Mouse (Mus musculus) cerebellum, postnatal 25 days (tissue): ENCODE results near the gene Shprh.
A peak's percentile ranks its signal among the peaks of the same experiment; 100 is the strongest.
"Not testable (repeated sequence)": the region's sequence is repeated elsewhere in the genome, so short reads cannot be mapped to it uniquely, and the experiment has no call there.

Experiments
- DNase-seq, 2 experiments: peaks; one replicate each; pipeline ENCODE4 v3.0.0; 2021; ENCODE audit warnings: mixed read lengths in 2 of 2

Shprh gene

DNA sequence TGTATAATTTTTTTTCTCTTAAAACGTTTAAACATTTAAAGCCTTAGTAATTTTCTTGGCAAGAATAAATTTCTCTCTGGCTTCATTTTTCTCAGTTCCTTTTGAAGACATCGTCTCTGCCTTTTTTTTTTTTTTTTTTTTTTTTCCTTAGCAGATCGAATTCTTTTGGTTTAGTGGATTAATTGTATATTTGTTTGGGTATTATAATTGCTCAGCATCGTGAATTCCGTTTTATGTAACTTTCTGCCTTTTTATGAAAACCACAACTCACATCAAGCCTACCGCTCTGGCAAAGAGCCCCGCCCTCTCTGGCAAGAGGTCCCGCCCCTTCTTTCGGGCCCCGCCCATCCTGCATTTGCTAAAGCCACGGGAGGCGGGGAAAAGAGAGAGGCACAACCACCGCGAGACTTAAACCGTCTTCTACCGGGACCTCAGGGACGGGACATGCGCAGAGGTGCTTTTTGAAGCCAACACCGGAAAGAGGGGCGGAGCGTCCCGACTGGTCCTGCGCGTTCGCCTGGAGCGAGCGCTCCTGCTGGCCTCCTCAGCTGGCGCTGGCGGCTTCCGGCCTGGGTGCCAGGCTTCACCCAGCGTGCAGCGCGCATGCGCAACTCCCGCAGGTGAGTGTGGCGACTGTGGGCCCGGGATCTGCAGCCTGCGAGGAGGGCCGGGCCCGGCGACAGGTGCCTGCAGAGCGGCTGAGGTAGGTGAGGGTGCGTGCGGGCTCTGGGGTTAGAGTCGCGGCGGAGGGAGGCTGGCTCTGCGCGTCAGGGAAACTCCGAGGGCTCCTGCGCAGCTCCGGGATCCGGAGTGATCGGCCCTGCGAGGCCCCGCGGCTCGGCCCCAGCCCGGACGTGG lies at the start of gene Shprh:
Shprh (plus strand) TSS at position 544 of the 858 bp plus-strand sequence.
- peak; percentile 95 to 97 for DNase-seq

DNA sequence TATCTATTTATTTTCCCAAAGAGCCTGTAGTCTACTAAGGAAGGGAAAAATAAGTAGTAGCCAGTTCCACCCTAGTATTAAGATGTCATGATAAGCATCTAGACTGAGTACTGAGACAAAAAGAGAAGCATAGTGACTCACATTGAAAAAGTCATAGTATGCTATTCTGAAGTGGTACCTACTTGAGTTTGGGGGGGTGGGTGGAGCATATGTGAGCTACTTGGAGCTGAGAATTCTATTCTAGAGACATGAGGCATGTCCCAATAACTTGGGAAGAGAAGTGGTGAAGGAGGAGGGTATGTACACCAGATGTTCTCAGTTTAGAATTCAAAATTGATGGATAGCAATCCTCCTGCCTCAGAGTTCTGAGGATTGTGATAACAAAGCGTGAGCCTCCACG lies 27.4 kb upstream of the Shprh start:
- DNase-seq, result no peak

DNA sequence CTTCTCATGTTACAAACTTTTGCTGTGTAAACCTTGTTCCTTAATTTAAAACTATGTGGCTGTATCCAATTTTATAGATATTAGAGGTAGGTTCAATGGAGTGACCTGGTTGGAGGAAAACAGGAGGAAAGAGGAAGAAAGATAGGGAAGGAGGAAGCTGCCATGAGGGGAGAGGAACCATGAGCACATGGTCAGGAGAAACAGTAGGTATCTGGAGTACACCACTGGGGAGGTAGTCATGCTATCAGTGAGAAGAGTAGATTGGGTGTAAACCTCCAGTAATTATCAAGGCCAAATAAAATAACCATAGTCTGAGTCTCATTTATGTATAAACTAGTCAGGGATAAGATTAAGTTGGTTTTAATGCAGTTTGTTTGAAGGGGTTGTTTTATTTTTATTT lies 3.6 kb upstream of the Shprh start:
- DNase-seq, result no peak

DNA sequence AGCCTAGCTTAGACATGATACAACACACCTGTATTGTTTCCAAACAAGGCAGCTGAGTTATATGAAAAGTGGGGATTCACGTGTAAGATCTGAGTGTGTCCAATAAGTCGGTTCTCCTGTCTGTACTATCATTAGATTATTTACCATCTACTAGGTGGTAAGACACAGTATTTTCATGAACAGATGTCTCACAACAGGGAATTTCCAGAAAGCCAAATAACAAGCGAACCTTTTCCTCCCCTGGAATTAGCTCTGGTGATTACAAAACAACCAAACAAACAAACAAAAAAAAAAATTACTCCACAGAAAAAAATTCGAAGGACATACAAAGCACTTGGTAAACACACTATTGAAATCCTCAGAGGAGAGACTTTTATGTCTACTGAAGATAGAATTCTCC lies 781 bp upstream of the Shprh start:
- DNase-seq, result no peak

DNA sequence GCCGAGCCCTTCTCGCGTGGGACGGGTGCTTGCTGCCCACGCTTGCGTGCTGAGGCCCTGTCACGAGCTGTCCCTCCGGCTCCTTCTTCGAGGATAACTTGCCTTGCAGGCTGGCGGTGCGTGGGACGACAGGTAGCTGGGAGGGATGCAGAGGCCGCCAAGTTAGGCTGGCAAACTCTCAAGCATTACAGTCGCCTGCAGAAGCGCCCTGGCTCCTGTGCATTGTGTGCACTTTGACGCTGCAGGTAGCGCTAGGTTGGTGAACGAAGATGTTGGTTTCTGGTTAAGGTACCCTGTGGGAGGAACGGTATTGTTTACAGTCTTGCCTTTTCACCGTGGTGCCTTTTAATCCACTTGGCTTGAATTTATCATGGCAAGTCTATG lies 507 bp downstream of the Shprh start:
- peak in 1 of 2 experiments; percentile 78 for DNase-seq

DNA sequence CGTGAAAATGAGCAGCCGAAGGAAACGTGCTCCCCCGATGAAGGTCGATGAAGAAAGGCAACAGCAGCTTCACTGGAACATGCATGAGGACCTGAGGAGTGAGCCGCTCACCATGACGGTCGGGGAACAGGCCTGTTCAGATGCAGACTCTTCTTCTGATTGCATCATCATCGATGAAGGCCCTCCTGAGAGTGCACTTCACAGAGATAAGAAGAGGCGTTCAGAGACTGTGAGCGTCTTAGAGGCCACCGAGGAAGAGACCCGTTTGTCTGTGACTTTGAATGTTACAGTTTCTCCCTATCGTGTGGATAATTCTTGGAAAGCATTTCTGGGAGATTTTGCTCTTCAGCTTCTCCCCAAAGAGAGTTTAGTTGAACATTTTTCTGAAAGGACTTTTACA lies 2.4 kb downstream of the Shprh start:
- DNase-seq, result no peak

DNA sequence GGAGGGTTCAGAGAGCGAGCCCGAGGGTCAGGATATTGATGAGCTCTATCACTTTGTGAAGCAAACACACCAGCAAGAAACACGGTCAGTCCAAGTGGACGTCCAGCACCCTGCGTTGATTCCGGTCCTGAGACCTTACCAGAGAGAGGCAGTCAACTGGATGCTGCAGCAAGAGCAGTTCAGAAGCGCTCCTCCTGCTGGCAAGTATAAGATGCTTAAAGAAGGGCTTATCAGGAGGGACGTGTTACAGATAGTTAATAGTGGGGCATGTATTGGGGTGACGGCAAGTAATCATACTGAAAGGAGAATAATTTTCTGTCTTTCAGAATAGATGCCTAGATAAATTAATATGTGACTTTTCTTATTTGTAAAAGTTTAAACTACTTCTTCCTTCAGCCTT lies 7.8 kb downstream of the Shprh start:
- DNase-seq, result no peak

DNA sequence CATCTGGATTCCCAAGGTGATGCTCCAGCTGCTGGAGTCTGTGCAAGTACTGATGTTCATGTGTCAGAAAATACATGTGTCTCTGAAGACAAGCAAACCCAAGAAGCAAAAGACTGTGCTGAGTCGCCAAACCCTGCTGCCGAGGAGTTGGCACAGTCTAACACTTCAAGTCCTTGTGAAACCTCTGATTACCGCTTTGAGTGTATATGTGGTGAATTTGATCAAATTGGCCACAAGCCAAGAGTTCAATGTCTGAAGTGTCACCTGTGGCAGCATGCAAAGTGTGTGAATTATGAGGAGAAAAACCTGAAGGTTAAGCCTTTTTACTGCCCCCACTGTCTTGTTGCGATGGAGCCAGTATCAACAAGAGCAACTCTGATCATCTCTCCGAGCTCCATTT lies 15.3 kb downstream of the Shprh start:
- no peak for DNase-seq

DNA sequence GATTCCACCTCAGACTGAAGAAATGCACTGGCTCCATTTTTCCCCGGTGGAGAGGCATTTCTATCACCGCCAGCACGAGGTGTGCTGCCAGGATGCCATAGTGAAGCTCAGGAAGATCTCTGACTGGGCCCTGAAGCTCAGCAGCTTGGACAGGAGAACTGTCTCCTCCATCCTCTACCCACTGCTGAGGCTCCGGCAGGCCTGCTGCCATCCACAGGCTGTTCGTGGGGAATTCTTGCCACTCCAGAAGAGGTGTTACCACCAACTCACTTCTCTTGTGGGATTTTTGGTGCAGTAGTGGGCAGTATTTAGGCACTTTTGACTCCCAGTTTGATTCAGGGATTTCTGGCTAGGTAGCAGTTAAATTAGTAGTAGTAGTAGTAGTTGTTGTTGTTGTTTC lies 21.0 kb downstream of the Shprh start:
- DNase-seq, result peak in 1 of 2 experiments; percentile 23

DNA sequence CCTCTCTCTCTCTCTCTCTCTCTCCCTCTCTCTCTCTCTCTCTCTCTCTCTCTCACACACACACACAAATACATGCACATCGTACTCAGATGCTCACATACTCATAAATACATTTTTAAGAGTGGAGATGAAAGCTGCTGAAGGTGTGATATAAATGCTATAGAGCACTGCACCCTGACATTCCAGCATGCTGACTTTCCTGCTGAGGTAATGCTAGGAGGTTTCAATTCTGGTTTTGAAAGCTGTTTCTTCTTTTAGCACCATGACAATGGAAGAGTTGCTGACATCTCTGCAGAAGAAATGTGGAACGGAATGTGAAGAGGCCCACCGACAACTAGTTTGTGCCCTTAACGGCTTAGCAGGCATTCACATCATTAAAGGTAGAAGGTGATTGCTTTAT lies 22.4 kb downstream of the Shprh start:
- DNase-seq, result no peak

DNA sequence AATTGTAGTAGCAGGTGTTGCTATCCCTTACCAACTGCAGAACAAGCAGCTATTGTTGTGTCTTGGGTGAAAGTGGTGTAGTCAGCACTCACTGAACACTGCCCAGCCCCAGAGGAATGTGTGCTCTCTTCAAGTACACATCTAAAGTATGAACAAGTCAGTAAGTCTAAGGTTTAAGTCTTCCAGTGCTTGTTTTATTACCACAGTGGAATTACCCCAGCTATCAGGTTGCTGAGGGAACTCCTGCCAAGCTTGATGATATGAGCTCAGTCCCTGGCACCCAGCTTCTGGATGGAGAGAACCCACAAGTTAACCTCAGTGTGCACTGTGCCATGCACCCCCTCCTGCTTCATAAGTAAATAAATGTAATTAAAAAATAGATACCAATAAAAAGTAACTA lies 23.3 kb downstream of the Shprh start:
- DNase-seq, result no peak

DNA sequence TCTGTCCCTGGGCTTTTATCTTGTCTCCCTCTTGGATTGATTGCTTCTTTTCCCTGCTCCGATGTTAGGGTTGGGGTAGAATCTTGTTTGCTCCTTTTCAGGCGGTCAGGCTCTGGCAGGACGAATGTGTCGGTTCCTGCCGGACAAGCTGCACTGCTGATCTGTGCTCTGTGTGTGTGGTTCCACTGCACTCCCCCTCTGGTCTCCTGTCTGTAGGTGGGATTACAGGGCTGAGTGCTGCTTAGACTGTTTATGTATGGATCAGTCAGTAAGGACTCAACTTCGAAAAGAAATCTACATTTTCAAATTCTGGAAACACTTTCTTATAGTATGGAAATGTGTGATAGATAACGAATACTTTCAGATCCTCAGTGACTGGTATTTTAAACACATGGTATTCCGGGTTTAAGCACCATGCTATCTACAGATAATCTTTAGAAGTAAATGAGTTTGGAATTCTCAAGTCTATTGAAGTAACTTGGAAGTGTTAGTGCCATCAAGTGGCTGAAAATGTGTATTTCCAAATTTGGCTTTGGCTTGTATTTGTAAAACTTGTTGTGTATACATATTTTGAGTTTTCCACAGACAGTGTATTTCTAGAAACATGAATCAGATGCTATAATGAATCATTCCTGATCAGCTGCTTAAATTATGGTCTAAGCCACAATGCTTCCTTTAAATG lies 26.7 kb downstream of the Shprh start:
- no peak for DNase-seq

DNA sequence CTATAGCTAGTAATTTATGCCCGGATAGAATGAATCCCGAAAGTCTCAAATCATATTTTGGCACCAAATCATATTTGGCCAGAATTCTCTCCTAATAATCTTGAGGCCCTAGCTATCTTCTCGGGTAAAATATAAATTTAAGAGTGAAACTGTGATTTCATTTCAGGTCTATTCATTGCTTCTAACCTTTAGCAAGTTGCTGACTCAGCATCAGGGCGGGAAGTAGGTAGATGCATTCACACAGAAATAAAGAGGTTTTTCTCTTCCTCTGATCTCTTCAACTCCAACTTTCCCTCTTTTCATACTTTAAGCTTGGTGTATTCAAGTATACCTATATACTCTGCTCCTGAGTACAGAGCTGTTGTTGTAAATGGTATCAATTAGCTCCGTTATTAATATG lies 30.9 kb downstream of the Shprh start:
- DNase-seq, result no peak

DNA sequence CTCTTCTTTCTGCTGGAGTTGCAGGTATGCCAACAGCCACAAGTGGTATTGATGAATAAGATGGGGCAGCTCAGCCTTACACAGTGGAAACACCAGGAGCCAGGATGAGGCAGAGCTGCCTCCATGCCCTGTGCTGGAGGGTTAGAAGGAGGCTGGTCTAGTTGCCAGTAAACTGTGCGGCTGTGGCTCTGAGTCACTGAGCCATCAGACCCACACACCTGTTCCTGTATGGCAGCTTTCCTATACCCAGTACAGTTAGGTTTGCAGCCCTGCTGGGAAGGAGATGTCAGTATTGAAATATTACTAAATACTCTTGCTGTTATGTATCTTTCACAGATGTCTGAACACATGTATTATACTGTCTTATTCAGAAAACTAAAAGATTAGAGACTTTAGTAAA lies 48.1 kb downstream of the Shprh start:
- peak; percentile 28 to 52 for DNase-seq

DNA sequence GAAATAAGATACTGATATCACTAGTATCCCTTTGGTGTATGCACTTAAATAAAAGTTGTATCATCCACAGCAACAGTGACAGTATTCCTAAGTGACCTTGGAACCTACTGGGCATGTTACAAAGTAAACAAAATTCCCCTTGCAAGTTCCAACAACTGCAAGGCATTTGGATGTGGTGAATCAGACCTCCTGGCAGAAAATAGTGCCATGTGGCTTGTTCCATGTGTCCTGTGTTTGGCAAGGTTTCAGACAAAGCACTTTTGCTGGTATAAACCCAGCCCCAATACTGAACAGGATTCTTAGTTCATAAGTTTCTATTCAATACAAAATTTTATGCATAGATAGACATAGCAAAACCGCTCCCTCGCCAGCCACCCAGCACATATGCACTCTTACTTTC lies 49.1 kb downstream of the Shprh start:
- DNase-seq, result peak in 1 of 2 experiments; percentile 40

DNA sequence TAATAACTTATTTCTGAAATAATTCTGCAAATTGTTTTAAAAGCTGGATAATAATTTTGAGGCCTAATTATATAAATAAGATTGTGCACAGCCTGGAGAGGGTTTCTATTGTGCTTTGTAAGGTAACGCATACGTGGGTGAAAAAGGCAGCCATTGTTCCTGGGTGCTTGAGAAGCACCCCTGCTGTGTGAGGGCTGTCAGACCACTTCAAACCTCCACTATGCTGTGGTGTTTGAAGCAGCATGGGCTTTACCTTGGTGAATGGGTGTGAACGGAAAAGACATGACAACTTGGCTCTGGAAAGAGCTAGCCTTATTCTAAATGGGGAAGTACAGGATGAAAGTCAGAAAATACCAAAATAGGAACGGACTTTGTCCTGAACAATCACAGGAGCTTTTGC lies 50.8 kb downstream of the Shprh start:
- DNase-seq, result no peak

DNA sequence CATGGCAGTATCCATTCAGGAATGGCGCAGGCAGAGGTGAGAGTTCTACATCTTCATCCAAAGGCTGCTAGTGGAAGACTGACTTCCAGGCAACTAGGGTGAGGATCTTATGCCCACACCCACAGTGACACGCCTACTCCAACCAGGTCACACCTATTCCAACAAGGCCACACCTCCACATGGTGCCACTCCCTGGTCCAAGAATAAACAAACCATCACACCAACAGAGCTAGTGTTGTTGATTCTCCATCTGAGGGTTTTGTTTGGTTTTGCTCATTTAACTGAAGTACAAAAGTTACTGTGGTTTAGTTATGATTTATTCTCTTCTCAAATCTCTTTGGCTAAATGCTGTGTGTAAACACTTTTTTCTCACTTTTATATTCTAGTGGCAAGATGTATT lies 56.7 kb downstream of the Shprh start:
- DNase-seq, result not testable (repeated sequence)

DNA sequence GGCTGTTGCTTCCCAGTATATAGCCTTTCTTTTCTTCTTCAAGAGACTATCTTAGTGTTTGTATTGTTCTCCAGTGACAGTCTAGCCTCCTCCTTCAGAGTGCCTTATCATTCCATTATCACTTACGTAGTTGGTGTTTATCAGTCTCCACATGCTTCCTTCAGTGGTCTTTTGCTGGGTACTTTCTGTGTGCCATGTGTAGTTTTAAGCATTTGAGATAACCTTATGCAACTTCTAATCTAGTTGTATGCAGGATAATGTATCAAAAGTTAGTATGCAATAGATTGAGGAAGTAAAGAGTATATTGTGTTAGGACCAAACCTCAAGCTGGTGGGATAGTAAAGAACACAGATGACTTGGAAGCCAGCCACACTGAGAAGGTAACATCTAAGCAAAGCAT lies 59.4 kb downstream of the Shprh start:
- DNase-seq, result no peak

DNA sequence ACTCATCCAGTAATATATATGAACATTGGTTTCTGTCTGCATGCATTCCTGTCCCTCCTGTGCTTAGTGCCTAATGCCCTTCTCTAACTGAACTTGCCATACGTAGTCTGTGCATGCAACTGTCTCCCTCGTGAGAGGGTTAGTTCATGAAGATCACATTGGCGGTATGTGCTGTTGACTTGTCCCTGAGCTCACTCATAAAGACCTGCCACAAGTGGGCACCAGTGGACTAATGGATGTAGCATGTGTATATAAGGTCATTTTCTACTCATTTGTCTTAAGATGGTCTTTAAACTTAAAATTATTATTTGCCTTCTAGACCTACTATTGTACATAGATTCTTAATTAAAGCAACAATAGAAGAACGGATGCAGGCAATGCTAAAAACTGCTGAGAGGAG lies 62.8 kb downstream of the Shprh start:
- no peak for DNase-seq

DNA sequence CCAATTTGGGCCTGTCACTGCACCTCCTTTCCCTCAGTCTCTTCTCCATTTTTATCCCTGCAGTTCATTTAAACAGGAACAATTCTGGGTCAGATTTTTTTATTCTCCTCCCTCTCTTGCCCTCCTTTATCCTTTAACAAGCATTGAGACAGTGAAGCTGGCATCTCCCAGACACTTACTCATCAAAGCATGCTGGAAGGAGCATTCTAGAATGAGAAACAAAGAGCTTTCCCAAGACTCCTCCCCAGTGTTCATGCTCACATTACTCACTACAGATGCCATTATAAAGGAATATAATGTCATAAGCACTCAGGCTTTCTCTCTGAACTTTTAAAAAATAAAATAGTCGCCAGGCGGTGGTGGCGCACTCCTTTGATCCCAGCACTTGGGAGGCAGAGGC lies 77.2 kb downstream of the Shprh start:
- DNase-seq, result no peak

DNA sequence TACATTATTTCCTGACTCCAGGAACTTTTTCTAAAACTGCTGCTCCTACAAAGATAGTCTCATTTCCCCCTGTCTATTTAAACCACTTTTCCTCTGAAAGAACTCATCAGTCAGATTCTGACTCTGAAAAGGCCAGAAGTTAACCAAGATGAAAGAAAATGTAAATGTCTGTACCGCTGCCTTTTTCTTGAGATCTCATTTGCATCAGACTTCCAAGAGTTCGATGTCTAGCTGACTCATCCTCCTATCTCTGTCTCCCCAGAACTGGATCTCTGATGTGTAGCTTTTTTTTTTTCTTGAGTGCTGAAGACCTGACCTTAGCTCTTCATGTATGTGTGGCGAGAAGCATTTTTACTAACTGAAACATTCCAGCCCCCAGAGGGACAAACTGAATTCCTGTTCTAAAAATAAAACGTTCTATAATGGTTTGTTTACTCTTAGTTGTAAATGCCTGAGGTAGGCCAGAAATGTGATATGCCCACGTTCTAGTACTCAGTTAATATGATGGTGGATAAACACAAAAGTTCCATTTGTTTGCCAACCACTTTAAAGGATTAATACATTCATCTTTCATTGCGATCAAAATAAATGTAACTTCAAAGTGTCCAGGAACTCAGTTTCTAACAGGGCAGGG lies 80.4 kb downstream of the Shprh start:
- DNase-seq, result no peak

DNA sequence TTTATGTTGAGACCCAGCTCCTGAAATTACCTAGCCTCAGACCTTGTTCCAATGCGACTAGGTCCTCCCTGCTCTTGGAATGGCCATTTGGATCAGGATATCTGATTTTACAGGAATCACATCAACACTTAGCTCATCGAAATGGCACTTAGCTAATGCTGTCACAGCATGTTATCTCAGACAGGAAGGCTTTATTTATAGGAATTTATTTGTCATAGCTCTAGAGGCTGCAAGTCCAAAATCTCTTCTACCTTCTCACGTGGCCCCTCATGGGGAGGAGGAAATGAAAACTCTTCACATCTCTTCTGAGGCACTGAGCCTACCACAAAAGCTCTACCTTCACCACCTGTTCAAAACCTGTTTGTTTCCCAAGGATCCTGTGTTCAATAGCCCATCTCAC lies 84.0 kb downstream of the Shprh start:
- DNase-seq, result no peak

DNA sequence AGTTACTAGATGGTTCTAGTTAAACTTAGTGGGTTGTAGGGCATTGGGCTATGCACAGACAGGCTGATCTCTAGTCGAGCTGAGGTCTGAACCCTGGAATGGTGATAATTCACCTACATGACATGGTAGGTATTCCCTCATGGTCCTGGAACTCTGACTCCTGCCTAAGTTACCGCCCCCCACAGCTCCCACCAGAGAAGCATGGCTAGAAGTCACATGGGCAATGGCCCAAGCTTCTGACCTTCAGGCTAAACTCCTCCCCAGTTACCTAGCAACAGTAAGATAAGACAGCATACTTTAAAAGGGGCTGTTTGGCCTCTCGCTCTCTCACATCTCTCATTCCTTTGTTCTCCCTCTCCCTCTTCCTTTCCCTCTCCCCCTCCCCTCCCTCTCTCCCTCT lies 93.8 kb downstream of the Shprh start:
- DNase-seq, result not testable (repeated sequence)

DNA sequence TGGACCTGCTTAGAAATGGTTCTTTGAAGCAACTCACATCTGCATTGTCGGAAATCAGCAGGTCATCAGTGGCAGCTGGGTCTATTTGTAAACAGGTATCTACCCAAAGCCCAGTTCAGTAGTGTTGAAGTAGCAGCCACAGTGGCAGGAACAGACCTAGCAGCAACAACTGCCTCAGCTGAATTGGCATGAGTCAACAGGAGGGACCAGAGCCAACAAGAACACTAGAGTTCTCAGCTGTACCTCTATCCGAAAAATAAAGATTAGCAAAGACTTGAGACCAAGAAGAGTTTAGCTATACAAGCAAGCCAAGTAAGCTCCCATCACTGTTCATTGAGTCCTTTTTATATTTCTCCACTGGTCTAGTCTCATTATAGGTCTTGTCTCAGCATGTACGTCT lies 99.0 kb downstream of the Shprh start:
- no peak for DNase-seq
